Mouse (Mus musculus) heart, adult 2 months (tissue): ENCODE results near the gene Thtpa. TPM values are rescaled to one million over a fixed set of nuclear protein-coding genes. Genes with fewer than 3 reads are reported as not detected.

Experiments
- DNase-seq, 2 experiments: peaks; one replicate each; pipeline ENCODE4 v3.0.0; 2021
- H3K27ac ChIP-seq: fragments of 200-600 bp; 2 replicates; pipeline ENCODE4 v1.8.1; 2022
- H3K27me3 ChIP-seq: fragments of 200-500 bp; 2 replicates; pipeline ENCODE4 v1.6.1; 2012; ENCODE audit warnings: mild to moderate bottlenecking, low read length, inconsistent platforms, mixed read lengths; ENCODE audit not compliant: control insufficient read depth, insufficient read depth
- H3K36me3 ChIP-seq: fragments of 200-500 bp; 2 replicates; pipeline ENCODE4 v1.6.1; 2012; ENCODE audit warnings: low read length, inconsistent platforms; ENCODE audit not compliant: control insufficient read depth, insufficient read depth
- H3K4me1 ChIP-seq: fragments of 200-500 bp; 2 replicates; pipeline ENCODE4 v1.6.1; 2011; ENCODE audit warnings: low read length; ENCODE audit not compliant: control insufficient read depth, insufficient read depth
- H3K4me3 ChIP-seq: fragments of 200-600 bp; 2 replicates; pipeline ENCODE4 v1.8.1; 2022
- H3K79me2 ChIP-seq: fragments of 200-500 bp; replicated peaks from 2 replicates; pipeline ENCODE4 v1.6.1; 2012; ENCODE audit warnings: mild to moderate bottlenecking, inconsistent platforms, low read length, moderate library complexity, mixed read lengths; ENCODE audit not compliant: control insufficient read depth, insufficient read depth
- H3K9ac ChIP-seq: fragments of 200-500 bp; 2 replicates; pipeline ENCODE4 v1.6.1; 2012; ENCODE audit warnings: low read depth, mild to moderate bottlenecking, control low read depth, inconsistent platforms, low read length, mixed read lengths
- CTCF ChIP-seq: fragments of 200-600 bp; IDR thresholded peaks from 2 replicates; pipeline ENCODE4 v1.8.1; 2022; ENCODE audit warnings: antibody characterized with exemption, mild to moderate bottlenecking, moderate library complexity
- EP300 ChIP-seq: fragments of 200-500 bp; IDR thresholded peaks from 2 replicates; pipeline ENCODE4 v1.6.1; 2011; ENCODE audit warnings: low read depth, low read length, control low read depth; ENCODE audit not compliant: insufficient read depth
- POLR2A ChIP-seq: fragments of 200-500 bp; IDR thresholded peaks from 2 replicates; pipeline ENCODE4 v1.6.1; 2011; ENCODE audit warnings: mild to moderate bottlenecking, low read depth, low read length, control low read depth; ENCODE audit not compliant: insufficient read depth
- WGBS: fragments of 180-500 bp; shearing (Covaris S2); methylation state at CpG from one replicate; pipeline ENCODE4 v1.1.7; 2018; 5-methylcytosine and 5-hydroxymethylcytosine counted together
- intact Hi-C: fragments of 180-260 bp; cut with DNase I; formaldehyde crosslinking; loops from one replicate; pipeline ENCODE4 v1.15.1; 2025
- polyA plus RNA-seq: library from polyadenylated mRNA; depleted of rRNA; stranded (reverse); fragments of >200 nt; gene quantifications from 2 replicates; pipeline ENCODE4 v1.2.3, GENCODE M21; 2012
- total RNA-seq, 2 experiments: library from RNA; stranded (reverse); gene quantifications; 2 replicates each; pipeline ENCODE4 v1.2.3; 2021

Thtpa gene
- total and polyA plus RNA-seq, 3 experiments, result 8.2 to 13.4 (median 10.7) TPM

- intact Hi-C loops, result no loop called here
- Histone ChIP-seq H3K9ac (peak overlapping the region; percentile 58), H3K36me3 (no peaks in the 10 kb centered on the region), H3K27ac (no peak overlapping the region), H3K79me2 (no peaks in the 10 kb centered on the region), H3K27me3 (no peaks in the 10 kb centered on the region), H3K4me1 (peaks cover 9% of the 10 kb centered on the region), H3K4me3 (peak overlapping the region; percentile 64)
- 14% methylated on average over 34 of the region's 34 CpGs for WGBS
- no peak for DNase-seq
- TF ChIP-seq EP300 (no peak), CTCF (no peak), POLR2A (no peak)
Measured at GRCm38 (mm10) chr14:55091209-55091865, 3.2 kb upstream of the Thtpa start.

GRCm38 (mm10) chr14:55092011-55092577 lies 2.5 kb upstream of the Thtpa start, which contains the start of gene Zfhx2:
Gene Zfhx2 (minus strand): TSS chr14:55092324.
- peak; percentile 25; the same call in 1 of the 2 replicates for TF ChIP-seq POLR2A
- peak; percentile 51 for TF ChIP-seq CTCF
- TF ChIP-seq EP300, result no peak
- H3K4me3 ChIP-seq, result peak within 1 kb of the TSS; percentile 64
- peaks cover 10% of the 10 kb centered on the region for H3K4me1 ChIP-seq
- H3K36me3 ChIP-seq, result no peaks in the 10 kb centered on the region
- DNase-seq, result peak; percentile 91 to 93
- no peaks in the 10 kb centered on the region for H3K79me2 ChIP-seq
- WGBS, result 2% methylated on average over 34 of the region's 34 CpGs
- intact Hi-C loops, result no loop called here
- peak within 1 kb of the TSS; percentile 65 for H3K9ac ChIP-seq
- peak within 1 kb of the TSS; percentile 48 for H3K27ac ChIP-seq
- H3K27me3 ChIP-seq, result no peaks in the 10 kb centered on the region

- no peak for DNase-seq
- Histone ChIP-seq H3K9ac (no peak overlapping the region), H3K4me3 (no peak overlapping the region), H3K36me3 (no peaks in the 10 kb centered on the region), H3K79me2 (no peaks in the 10 kb centered on the region), H3K27me3 (no peaks in the 10 kb centered on the region), H3K4me1 (peaks cover 10% of the 10 kb centered on the region), H3K27ac (no peak overlapping the region)
- WGBS, result 47% methylated on average over 6 of the region's 6 CpGs
- no peak for TF ChIP-seq CTCF
- no peak for TF ChIP-seq POLR2A
- TF ChIP-seq EP300, result no peak
- intact Hi-C loops, result loop anchor here (2.0 kb wide), 1 partner anchor 201 kb away; the partner anchor contains the start of gene Pabpn1
Measured at GRCm38 (mm10) chr14:55093927-55094326, 657 bp upstream of the Thtpa start.

- intact Hi-C loops, result loop anchor here (2.0 kb wide), 1 partner anchor 202 kb away; the partner anchor contains the start of gene Pabpn1
- Histone ChIP-seq H3K4me1 (peaks cover 6% of the 10 kb centered on the region), H3K27ac (peak overlapping the region; percentile 91), H3K4me3 (peak overlapping the region; percentile 87), H3K27me3 (no peaks in the 10 kb centered on the region), H3K79me2 (no peaks in the 10 kb centered on the region), H3K36me3 (no peaks in the 10 kb centered on the region), H3K9ac (peak overlapping the region; percentile 80)
- no peak for DNase-seq
- TF ChIP-seq CTCF (no peak), EP300 (no peak), POLR2A (no peak)
- 61% methylated on average over 9 of the region's 9 CpGs for WGBS
Measured at GRCm38 (mm10) chr14:55095263-55095662, 679 bp downstream of the Thtpa start.

GRCm38 (mm10) chr14:55095671-55096070 lies 1.1 kb downstream of the Thtpa start:
- no peak for DNase-seq
- intact Hi-C loops, result loop anchor here (2.0 kb wide), 1 partner anchor 203 kb away; the partner anchor contains the start of gene Pabpn1
- 67% methylated on average over 12 of the region's 12 CpGs for WGBS
- H3K4me1 ChIP-seq, result peaks cover 6% of the 10 kb centered on the region
- TF ChIP-seq CTCF (no peak), EP300 (no peak), POLR2A (no peak)
- H3K36me3 ChIP-seq, result no peaks in the 10 kb centered on the region
- H3K9ac ChIP-seq, result no peak overlapping the region
- H3K79me2 ChIP-seq, result no peaks in the 10 kb centered on the region
- H3K4me3 ChIP-seq, result peak overlapping the region; percentile 87; the same call in 1 of the 2 replicates
- no peaks in the 10 kb centered on the region for H3K27me3 ChIP-seq
- no peak overlapping the region for H3K27ac ChIP-seq

- Histone ChIP-seq H3K79me2 (no peaks in the 10 kb centered on the region), H3K36me3 (no peaks in the 10 kb centered on the region), H3K4me3 (no peak overlapping the region), H3K27ac (no peak overlapping the region), H3K4me1 (peaks cover 6% of the 10 kb centered on the region), H3K27me3 (no peaks in the 10 kb centered on the region), H3K9ac (no peak overlapping the region)
- TF ChIP-seq EP300, result no peak
- intact Hi-C loops, result no loop called here
- no peak for DNase-seq
- WGBS, result 72% methylated on average over 9 of the region's 9 CpGs
Measured at GRCm38 (mm10) chr14:55096573-55097087, 2.0 kb downstream of the Thtpa start.
